Mouse (Mus musculus) bone marrow macrophage, adult 2 months (primary cell): ENCODE data around the gene Apopt1.

Experiments used
- CTCF ChIP-seq: IDR thresholded peaks from 2 replicates; pipeline ENCODE4 v1.5.1; 2012; ENCODE audit warnings: low read depth, mild to moderate bottlenecking, low read length, moderate library complexity
- POLR2A ChIP-seq: IDR thresholded peaks from 2 replicates; pipeline ENCODE4 v1.6.1; 2012; ENCODE audit warnings: mild to moderate bottlenecking, low read depth, low read length, borderline replicate concordance

- TF ChIP-seq POLR2A (no peak), CTCF (no peak)
These were observed 41.6 kb downstream of the Apopt1 start for GRCm38 (mm10) chr12:111754710-111755109.
